Mouse (Mus musculus): ENCODE data around the gene Cacna2d4. TPM values are rescaled to one million over a fixed set of nuclear protein-coding genes. Genes with fewer than 3 reads are reported as not detected.

Gene Cacna2d4
- polyA plus RNA-seq, 1 experiment = not detected

DNA sequence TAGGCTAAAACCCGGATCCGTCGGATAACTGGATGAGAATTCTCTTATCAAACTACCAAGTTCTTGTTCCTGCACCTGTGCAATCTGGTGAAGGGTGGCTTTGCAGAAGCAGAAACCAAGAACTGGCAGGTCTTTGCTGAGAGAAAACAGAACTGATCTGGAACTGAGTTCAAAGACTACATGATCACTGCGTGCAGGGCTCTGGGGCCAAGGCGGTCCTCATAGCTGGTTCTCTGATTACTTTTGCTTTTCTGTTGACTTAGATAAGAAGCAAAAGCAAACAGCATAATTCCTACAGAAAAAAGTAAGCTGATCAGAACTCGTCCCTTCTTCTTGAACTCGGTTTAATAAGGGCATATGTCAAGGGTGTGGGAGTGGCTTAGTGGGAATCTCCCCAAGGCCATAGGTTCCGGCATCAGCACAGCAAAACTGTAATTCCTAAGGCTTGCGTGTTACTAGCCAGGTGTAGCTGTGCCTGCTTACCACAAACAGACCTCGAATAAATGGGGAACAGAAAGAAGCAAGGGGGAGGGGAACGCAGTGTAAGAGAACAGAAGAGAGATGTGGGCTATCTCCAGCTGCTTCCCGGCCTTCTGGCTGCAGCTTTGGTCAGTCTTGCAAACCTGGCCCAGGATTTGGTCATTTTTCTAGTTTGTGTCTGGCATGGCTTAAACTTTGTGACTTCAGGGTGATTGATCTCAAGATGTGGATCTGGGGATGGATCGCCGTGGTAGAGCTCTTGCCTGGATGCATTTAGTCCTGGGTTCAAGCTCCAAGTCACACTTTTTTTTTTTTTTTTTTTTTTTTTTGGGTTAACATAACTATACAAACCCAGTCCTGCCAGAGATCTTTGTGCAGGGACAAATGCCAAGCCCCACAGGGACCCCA is 159.3 kb downstream of the Cacna2d4 start:
- H3K9me3 ChIP-seq (ENCODE audit: control insufficient read depth, low read length) = no peaks in the 10 kb centered on the region
- TF ChIP-seq GATA1 (IDR thresholded peaks at IDR 0.05; ENCODE audit: low read length) (no peak), TAL1 (IDR thresholded peaks at IDR 0.05; ENCODE audit: low read length) (no peak)
- H3K4me3 ChIP-seq (replicated peaks) = no peak overlapping the region

DNA sequence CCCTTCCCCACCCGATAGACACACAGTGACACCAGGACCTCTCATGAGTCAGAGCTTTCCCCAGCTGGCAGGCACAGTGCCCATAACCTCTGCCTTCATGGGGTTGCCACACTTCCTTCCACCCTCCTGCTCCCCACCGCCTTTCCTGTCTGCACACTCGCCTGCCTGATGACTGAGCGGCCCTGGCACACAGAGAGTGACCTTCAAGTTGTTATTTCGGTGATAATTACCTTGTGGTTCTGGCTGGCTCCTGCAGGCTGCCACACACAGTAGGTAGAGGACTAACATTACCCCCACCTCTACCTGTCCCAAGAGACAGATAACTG is 159.9 kb downstream of the Cacna2d4 start:
- H3K9me3 ChIP-seq (ENCODE audit: control insufficient read depth, low read length) = no peaks in the 10 kb centered on the region
- H3K36me3 ChIP-seq (ENCODE audit: control insufficient read depth) = no peaks in the 10 kb centered on the region
- TF ChIP-seq TAL1 (IDR thresholded peaks at IDR 0.05; ENCODE audit: low read length) = no peak
- no peak for TF ChIP-seq GATA1 (IDR thresholded peaks at IDR 0.05; ENCODE audit: low read length)
- no peaks in the 10 kb centered on the region for H3K27me3 ChIP-seq (ENCODE audit: control insufficient read depth)
- peaks cover 13% of the 10 kb centered on the region for H3K4me1 ChIP-seq (ENCODE audit: control insufficient read depth)
- no peak overlapping the region for H3K4me3 ChIP-seq (replicated peaks)

More for the DNA sequence above, 159.3 kb downstream of the Cacna2d4 start:
- peaks cover 13% of the 10 kb centered on the region for H3K4me1 ChIP-seq (ENCODE audit: control insufficient read depth)
- no peaks in the 10 kb centered on the region for H3K36me3 ChIP-seq (ENCODE audit: control insufficient read depth)
- no peaks in the 10 kb centered on the region for H3K27me3 ChIP-seq (ENCODE audit: control insufficient read depth)

DNA sequence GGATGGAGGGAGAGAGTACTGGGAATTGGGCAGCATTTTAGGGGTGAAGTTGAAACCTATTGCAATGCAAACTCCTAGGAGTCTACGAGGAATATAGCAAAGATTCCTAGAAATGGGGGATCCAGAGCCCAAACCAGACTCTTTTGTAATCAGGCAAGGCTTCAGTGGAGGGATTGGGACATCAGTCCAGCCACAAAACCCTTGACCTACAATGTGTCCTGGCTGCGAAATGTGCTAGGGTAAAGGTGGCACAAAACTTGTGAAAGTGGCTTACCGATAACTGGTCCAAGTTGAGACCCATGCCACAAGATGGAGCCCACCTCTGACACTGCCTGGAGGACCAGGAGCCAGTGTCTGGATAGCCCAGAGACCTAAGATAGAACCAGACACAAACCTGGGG is 163.0 kb downstream of the Cacna2d4 start:
- Histone ChIP-seq H3K4me3 (replicated peaks) (no peak overlapping the region), H3K36me3 (ENCODE audit: control insufficient read depth) (no peaks in the 10 kb centered on the region), H3K27me3 (ENCODE audit: control insufficient read depth) (no peaks in the 10 kb centered on the region), H3K4me1 (ENCODE audit: control insufficient read depth) (peaks cover 25% of the 10 kb centered on the region), H3K9me3 (ENCODE audit: control insufficient read depth, low read length) (no peaks in the 10 kb centered on the region)
- no peak for TF ChIP-seq GATA1 (IDR thresholded peaks at IDR 0.05; ENCODE audit: low read length)
- TF ChIP-seq TAL1 (IDR thresholded peaks at IDR 0.05; ENCODE audit: low read length) = no peak

DNA sequence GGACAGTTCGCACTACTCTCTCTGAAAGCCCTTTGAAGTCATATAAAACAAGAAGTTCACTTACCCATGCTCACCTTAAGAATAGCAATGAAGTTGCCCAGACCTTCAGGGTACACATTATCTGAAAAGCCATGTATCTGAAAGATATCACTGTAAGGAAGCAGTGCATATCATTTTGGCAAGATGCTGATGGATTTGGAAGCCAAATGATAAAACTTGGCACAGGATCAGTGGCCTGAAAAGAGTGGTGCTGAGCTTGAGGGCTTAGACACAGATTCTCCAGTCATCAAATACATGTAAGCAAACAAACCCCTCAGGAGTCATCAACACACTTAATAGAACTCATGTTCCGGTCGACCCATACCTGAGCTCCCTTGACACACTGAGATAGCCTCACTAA is 164.3 kb downstream of the Cacna2d4 start:
- no peaks in the 10 kb centered on the region for H3K9me3 ChIP-seq (ENCODE audit: control insufficient read depth, low read length)
- TF ChIP-seq GATA1 (IDR thresholded peaks at IDR 0.05; ENCODE audit: low read length) (no peak), TAL1 (IDR thresholded peaks at IDR 0.05; ENCODE audit: low read length) (no peak)
- peaks cover 19% of the 10 kb centered on the region for H3K4me1 ChIP-seq (ENCODE audit: control insufficient read depth)
- H3K27me3 ChIP-seq (ENCODE audit: control insufficient read depth) = no peaks in the 10 kb centered on the region
- no peak overlapping the region for H3K4me3 ChIP-seq (replicated peaks)
- no peaks in the 10 kb centered on the region for H3K36me3 ChIP-seq (ENCODE audit: control insufficient read depth)

DNA sequence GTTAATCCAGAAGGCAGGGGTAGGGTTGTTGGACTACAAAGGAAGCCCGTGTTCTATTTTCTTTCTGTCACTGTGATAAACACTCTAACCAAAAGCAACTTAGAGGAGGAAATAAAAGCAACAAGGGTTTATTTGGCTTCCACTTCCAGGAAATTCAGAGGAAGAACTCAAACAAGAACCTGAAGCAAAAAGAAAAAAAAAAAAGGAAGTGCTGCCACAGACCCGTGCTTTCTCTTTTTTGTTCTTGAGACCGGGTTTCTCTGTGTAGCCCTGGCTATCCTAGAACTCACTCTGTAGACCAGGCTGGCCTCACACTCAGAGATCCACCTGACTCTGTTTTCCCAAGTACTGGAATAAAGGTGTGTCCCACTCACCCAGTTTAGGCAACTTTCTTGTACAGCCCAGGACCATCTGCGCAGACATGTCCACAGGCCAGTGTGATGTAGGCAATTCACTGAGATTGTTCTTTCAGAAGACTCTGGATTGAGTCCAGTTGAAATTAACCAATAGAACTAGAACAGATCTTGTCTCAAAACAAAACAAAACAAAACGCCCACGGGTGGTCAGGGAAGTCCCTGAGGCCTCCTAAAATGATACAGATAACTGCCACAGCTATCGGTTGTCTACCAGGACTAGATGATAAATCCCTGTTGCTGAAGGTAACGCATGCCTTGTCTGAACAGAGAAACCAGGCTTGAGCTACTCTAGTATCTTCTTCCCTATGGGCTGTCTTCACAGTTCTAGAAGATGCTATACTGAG is 165.4 kb downstream of the Cacna2d4 start:
- Histone ChIP-seq H3K9me3 (ENCODE audit: control insufficient read depth, low read length) (no peaks in the 10 kb centered on the region), H3K4me3 (replicated peaks) (no peak overlapping the region), H3K4me1 (ENCODE audit: control insufficient read depth) (peaks cover 12% of the 10 kb centered on the region), H3K36me3 (ENCODE audit: control insufficient read depth) (no peaks in the 10 kb centered on the region), H3K27me3 (ENCODE audit: control insufficient read depth) (no peaks in the 10 kb centered on the region)
- TF ChIP-seq TAL1 (IDR thresholded peaks at IDR 0.05; ENCODE audit: low read length) = no peak
- no peak for TF ChIP-seq GATA1 (IDR thresholded peaks at IDR 0.05; ENCODE audit: low read length)

Other genes starting within 250 kb of the Cacna2d4 start
- gene Dcp1b, start 61.3 kb upstream of the Cacna2d4 start, polyA plus RNA-seq (2012) = 1.5 TPM in 2 replicates
- 0.05 and 0.14 TPM in 2 replicates for gene Cacna1c, start 40.1 kb upstream of the Cacna2d4 start, polyA plus RNA-seq (2012)
- gene Lrtm2, start 94.2 kb downstream of the Cacna2d4 start, polyA plus RNA-seq (2012) = not detected in 2 replicates
- gene Adipor2, start 181.2 kb downstream of the Cacna2d4 start, polyA plus RNA-seq (2012) = 0.67 and 0.74 TPM in 2 replicates
- gene Fbxl14, start 243.1 kb downstream of the Cacna2d4 start, polyA plus RNA-seq (2012) = 1.0 TPM in 2 replicates